Mouse (Mus musculus) skeletal muscle tissue, adult 2 months (tissue): Measurements from ENCODE around the gene Numbl.
A peak's percentile ranks its signal among the peaks of the same experiment; 100 is the strongest.
"Not testable (repeated sequence)": the region's sequence is repeated elsewhere in the genome, so short reads cannot be mapped to it uniquely, and the experiment has no call there.

Experiments used
- DNase-seq: peaks from one replicate; pipeline ENCODE4 v3.0.0-alpha.2; 2012; ENCODE audit warnings: low read depth, low spot score

The Numbl gene

GRCm38 (mm10) chr7:27258205-27258899 lies at the start of gene Numbl:
TSS of gene Numbl (plus strand) at chr7:27258433.
- peak; percentile 92 for DNase-seq

DNA sequence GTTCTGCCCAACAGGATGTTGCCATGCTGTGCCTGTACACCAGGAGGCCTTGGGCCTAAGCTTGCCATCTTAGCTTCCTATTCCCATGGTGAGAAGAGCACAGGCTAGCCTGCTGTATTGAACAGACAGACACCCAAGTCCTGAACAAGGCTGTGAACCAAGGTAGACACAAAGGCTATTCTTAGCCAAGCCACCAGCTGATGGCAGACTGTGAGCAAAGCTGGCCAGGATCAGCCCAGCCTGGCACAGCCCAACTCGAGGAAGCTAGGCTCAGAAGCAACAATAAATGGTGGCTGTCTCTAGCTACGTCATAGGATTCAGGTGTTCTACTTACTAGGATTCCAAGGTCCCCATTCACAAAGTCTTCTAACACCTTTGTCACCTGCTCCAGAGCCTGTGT lies 45.6 kb upstream of the Numbl start:
- DNase-seq = no peak

DNA sequence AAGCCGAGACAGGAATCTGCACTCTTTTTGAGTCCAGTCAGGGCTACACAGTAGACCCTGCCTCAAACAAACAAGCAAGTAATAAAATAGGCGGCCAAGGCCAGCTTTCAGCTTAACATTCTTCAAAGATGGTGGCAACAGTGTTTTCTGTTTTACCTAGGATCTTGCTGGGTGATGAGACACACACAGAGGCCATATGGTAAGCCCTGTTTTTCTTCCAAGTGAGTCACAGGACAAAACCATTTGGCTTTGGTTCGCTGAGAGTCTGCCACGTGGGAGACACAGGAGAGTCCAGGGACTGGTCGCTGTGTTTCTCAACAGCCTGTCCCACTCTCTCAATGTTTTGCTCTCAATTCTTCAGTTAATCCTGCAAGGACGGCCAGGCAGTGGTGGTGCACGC lies 39.6 kb upstream of the Numbl start:
- no peak for DNase-seq

DNA sequence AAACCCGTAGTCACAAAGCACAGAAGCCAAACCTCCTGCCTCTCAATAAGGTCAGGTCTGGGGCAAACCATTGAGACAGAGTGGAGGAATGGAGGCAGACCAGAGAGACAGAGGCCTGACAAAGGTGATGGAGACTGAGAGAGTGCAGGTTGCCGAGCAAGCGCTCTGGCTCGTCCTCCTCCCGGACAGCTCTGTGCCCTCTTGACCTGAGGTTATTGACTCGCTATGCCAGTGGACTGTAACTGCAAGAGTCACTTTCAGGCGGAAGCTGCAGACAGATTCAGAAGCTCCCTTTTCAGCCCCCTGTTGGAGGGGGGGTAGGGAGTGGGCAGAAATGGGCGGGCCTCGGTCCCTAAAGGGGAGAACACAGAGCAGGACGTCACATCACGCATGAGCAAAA lies 38.3 kb upstream of the Numbl start:
- DNase-seq = no peak

DNA sequence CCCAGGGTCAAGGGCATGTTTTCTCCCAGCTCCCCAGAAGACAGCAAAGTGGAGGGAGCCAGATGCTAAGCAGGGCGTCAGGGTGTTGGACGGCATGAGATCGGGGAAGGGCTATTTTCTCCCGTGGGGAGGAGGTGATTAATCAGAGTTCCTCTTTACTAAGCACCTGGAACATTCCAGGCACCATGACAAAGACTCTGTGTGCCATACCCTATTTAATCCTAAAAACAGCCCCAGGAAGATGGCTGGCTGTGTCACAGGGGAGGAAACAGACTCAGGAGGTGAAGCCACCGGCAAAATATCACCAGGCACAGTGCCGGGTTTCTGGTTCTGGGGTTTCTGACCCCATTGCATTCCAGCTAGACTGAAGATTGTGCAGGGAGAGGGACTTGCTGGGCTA lies 36.3 kb upstream of the Numbl start:
- DNase-seq = no peak

GRCm38 (mm10) chr7:27222538-27222937 lies 35.7 kb upstream of the Numbl start:
- no peak for DNase-seq

DNA sequence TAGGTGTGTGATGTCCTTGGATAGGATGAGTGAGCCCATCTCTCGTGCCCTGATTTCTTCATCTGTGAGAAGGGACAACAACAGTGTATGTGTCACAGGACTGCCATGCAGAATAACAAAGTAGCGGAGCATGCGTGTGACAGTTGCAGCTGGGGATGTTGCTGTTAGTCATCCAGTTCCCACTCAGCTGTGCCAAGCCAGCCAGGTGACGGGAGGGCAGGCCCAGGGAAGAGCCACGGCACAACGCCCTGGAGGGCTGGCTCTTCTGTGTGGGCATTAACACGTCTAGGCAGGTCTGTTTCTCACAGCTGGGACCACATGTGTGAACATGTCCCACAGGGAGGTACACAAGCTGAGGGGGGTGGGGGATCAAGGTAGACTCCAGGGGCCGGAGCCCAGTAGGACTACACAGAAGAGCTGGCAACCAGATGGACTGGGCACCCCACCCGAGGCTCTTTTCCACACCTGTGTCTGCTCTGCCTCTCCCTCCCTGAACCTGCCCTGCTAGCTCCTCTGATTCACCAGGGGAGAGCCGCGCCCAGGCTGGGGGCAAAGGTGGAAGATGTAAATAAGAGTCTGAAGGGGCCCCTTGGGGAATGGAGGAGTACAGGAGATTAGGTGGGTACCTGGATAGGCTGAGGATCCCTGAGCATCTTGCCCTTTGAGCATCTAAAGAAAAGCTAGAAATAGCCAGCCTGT lies 33.2 kb upstream of the Numbl start:
- no peak for DNase-seq

GRCm38 (mm10) chr7:27227276-27227675 lies 31.0 kb upstream of the Numbl start:
- no peak for DNase-seq

DNA sequence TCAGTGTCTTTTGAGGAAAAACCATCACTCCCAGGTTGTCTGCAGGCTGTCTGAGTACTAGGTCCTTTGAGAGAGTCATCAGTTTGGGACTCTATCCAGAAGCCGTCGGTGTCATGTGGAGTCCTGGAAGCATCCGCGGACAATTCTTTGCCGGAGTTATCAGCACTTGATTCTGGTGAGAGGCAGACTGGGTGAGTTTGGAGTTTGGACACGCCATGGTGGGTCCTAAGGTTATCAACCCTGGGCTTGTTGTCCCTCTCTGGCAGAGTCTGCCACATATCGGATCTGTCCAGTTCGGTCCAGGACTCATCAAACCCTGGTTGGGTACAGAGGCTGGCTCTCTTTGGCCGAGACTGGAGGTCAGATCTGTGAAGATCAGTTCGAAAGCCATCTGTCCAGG lies 30.6 kb upstream of the Numbl start:
- no peak for DNase-seq

DNA sequence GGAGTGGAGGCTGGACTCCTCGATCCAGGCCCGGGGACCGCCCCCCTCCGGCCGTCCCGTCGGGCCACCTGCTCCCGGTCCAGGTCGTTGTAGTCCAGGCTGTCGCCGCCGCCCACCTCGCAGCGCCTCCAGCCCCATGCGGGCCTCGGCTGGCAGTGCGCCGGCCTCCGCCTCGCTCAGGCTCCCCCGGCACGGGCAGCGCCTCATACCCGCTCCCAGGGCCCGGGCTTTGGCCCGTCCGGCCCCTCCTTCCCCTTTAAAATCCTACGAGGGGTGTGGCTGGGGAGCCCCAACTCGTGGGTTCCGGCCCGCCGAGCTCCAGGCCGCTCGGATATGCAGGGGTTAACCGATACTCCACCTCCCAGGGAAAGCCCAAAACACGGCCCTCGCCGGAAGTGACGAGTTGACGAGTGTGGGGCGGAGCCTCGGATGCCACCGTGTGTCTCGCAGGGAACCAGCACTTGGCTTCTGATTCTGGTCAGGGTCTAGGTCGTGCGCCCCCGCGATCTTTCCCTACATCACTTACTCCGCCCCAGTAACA lies 29.9 kb upstream of the Numbl start, which contains the start of gene Itpkc:
TSS of gene Itpkc (minus strand) at position 381 of the 541 bp plus-strand sequence.
- peak; percentile 83 for DNase-seq

DNA sequence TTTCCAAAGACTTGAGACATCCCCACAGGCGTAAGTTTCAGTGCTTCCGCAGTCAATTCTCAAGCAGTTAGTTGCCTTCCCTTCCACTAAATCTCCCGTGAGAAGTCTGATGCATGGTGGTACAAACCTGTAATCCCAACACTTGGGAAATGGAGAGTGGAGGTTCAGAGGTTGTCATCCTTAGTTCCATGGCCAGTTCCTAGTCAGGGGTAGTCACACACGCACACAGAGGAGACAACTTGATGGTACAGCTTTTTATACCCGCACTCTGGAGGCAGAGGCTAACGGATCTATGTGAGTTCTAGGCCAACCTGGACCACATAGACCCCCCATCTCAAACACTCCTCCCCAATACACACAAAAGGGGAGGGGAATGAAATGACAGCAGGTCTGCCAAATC lies 29.4 kb upstream of the Numbl start:
- DNase-seq = no peak

GRCm38 (mm10) chr7:27230781-27231180 lies 27.5 kb upstream of the Numbl start:
- no peak for DNase-seq

DNA sequence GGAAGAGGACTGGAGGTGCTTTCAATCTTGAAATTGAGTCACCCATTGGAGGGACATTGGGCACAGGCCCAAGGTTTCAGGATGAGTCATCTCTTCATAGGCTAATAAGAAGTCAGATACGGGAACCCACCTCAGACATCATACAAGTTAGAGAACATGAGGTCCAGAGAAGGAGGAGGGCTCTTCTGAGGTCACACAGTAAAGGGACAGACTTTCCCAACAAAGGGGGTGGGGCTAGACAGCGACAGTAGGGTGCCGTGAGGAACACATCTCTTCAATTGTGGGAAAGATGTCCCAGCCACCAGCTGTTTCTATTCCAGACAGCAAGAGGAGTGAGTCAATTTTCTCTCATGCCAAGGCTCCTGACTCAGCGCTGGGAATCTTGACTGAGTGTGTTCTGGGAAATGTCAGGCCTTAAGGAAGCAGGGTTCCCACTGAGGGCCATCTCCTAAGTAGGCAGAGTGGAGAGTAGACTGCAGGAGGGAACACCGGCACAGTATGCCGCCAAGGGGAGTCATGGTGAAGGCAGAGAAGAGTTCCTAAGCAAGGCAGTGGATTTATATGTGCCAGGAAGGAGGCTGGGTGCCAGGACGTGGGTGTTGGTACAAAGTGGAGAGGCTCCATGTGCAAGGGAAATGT lies 26.4 kb upstream of the Numbl start:
- peak; percentile 46 for DNase-seq

DNA sequence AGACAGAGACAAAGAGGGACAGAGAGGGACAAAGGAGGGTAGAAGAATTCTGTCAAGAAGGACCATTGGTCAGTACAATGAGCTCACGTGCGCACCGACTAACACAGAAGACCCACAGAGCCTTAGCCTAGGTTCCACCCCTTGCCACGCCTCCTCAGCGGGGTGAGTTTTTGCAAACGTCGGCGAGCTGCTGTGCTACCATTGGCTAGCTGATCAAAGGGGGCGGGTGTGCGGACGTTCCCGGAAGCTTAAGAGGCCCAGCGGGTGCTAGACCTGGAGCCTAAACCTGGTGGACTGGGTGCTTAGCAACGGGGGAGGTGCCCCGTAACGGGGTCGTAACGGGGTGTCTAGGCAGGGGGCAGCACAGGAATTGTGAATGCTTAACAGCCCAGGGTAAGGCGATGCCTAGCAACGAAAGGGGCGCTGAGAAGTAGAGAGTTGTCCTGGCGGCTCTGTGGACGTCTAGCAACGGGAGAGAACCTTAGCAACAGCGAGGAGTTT lies 25.4 kb upstream of the Numbl start, which contains the start of gene Coq8b:
TSS of gene Coq8b (plus strand) at position 243 of the 501 bp plus-strand sequence.
- peak; percentile 87 for DNase-seq

DNA sequence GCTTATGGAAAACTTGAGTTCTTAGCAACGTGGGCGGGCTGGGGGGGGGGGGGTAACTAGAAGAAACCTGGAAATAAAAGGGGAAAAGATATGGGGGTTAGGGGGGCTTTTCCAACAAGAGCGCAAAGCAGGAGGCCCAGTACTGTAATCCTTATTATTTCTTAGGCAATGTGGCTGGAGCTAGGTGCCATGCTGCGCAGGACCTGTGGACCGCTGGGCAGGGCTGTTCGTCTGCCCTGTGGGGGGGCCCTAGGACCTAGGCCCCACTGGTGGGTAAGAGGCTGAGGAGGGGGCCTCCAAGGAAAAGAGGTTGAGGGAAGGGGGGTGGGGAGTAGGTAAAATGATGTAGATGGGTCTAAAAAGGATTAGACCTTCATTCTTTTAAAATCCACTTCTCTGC lies 24.9 kb upstream of the Numbl start:
- no peak for DNase-seq

GRCm38 (mm10) chr7:27235726-27236125 lies 22.5 kb upstream of the Numbl start:
- no peak for DNase-seq

- no peak for DNase-seq
Observed at GRCm38 (mm10) chr7:27237527-27237926, 20.7 kb upstream of the Numbl start.

GRCm38 (mm10) chr7:27238568-27238967 lies 19.7 kb upstream of the Numbl start:
- DNase-seq = no peak

- DNase-seq = no peak
Observed at GRCm38 (mm10) chr7:27243211-27243610, 15.0 kb upstream of the Numbl start.

DNA sequence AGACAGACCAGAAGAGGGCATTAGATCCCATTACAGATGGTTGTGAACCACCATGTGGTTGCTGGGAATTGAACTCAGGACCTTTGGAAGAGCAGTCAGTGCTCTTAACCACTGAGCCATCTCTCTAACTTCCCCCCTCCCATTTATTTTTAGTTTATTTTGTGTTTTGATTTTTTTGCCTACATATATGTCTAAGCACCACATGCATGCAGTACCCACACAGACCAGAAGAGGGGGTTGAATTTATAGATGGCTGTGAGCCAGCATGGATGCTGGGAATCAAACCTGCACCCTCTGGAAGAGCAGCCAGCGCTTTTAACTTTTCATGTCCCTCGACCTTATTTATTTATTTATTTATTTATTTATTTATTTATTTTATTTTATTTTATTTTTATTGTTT lies 14.1 kb upstream of the Numbl start:
- DNase-seq = not testable (repeated sequence)

DNA sequence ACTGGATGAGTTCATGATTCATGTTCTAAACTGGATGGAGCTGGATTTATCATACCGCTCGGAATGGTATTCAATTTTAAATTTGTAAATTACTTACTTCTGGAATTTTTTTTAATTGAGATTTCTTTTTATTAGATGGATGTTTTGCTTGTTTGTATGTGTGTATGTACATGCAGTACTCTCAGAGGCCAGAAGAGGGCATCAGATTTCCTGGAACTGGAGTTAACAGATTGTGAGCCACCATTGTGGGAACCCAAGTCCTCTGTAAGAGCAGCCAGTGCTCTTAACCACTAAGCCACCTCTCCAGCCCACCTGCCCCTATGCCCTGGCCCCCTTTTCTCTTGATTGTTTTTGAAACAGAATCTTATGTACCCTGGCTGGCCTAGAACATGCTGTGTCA lies 9.1 kb upstream of the Numbl start:
- DNase-seq = no peak

DNA sequence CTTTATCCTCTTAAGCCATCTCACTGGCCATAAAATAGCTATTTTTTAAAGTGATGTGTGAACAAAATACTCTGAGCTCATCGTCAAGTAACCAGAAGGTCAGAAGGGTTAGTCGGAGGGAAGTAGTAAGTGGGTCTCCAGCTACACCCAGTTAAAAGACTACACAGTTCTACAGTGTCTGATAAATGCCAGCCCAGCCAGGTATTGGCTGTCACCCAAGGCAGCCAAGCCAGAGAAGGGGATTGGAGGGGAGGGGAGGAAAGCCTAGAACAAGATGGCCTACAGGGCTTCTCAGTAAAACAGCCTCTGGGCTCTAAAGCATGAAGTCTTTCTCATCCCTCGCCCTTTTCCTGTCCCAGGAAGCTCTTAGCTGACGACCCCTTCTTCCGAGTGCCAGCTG lies 8.3 kb upstream of the Numbl start:
- no peak for DNase-seq
